In genomic region chr11:71357089-71357488, GRCm38 (mm10) we compare ENCODE assay signal across 21 mouse cellular contexts.
DNase-seq lines count a peak whose midpoint lies in the region; ATAC-seq and TF ChIP-seq lines count a peak whose summit lies in the region.
"Had no signal": no experiment of that assay in that cellular context is flagged by ENCODE, and none has a peak within 500 bp of the region (broad histone marks: within the 10 kb centered on the region; RNA-seq: fewer than 3 reads in every experiment).

No protein-coding gene starts in this region.

- peak; percentile 20 to 24 for DNase-seq in cerebellum, postnatal 10 days
- peak; percentile 4 for DNase-seq in hindbrain, embryonic 11.5 days (ENCODE audit: low spot score)
- no peak for DNase-seq in lung, postnatal 0 days (ENCODE audit: low spot score)
- no peak for DNase-seq in lung, postnatal 10 days
- DNase-seq in retina, embryonic 14.5 days (ENCODE audit: low spot score), result peak; percentile 47
- no peak for DNase-seq in thymus, postnatal 25 days
- DNase-seq: B cell, adult 2 months; cerebellum, adult 11 months; heart, postnatal 10 days; kidney, adult 2 months; layer of hippocampus, postnatal 36 days; right cerebral cortex, postnatal 25 days; thymus, postnatal 14 days had no signal

- H3K27me3 ChIP-seq in hindbrain, embryonic 11.5 days (ENCODE audit: control insufficient read depth, insufficient read depth, low read length), result no peaks in the 10 kb centered on the region
- H3K27me3 ChIP-seq in hindbrain, embryonic 16.5 days (replicated peaks; ENCODE audit: control insufficient read depth, insufficient read depth, low read length), result no peaks in the 10 kb centered on the region
- H3K27me3 ChIP-seq in lung, postnatal 0 days (replicated peaks; ENCODE audit: insufficient read depth, low read length), result no peaks in the 10 kb centered on the region
- H3K27me3 ChIP-seq: liver, embryonic 12.5 days; megakaryocyte, embryonic 14.5 days; neural tube, embryonic 12.5 days had no signal

- H3K4me2 ChIP-seq in hindbrain, embryonic 11.5 days (replicated peaks; ENCODE audit: low read depth, low read length), result no peak overlapping the region
- H3K4me2 ChIP-seq in hindbrain, embryonic 16.5 days (ENCODE audit: low read length), result no peak overlapping the region
- H3K4me2 ChIP-seq in lung, postnatal 0 days (replicated peaks; ENCODE audit: low read depth, low read length), result no peak overlapping the region
- H3K4me2 ChIP-seq: hindbrain, embryonic 14.5 days; liver, embryonic 12.5 days; neural tube, embryonic 12.5 days had no signal

- no peak for TF ChIP-seq EP300 in lung, postnatal 0 days (IDR thresholded peaks at IDR 0.05)

- H3K4me3 ChIP-seq in hindbrain, embryonic 11.5 days (ENCODE audit: low read depth, low read length), result no peak overlapping the region
- no peak overlapping the region for H3K4me3 ChIP-seq in hindbrain, embryonic 16.5 days (ENCODE audit: low read length)
- H3K4me3 ChIP-seq in lung, postnatal 0 days (ENCODE audit: low read depth, low read length), result no peak overlapping the region
- H3K4me3 ChIP-seq: erythroblast, embryonic 14.5 days; limb, embryonic 10.5 days; liver, embryonic 12.5 days; megakaryocyte, embryonic 14.5 days; neural tube, embryonic 12.5 days had no signal

- H3K4me1 ChIP-seq in hindbrain, embryonic 11.5 days (replicated peaks; ENCODE audit: control insufficient read depth, insufficient read depth, low read length), result no peaks in the 10 kb centered on the region
- no peaks in the 10 kb centered on the region for H3K4me1 ChIP-seq in hindbrain, embryonic 16.5 days (ENCODE audit: control insufficient read depth, insufficient read depth, low read depth, low read length)
- H3K4me1 ChIP-seq in lung, postnatal 0 days (ENCODE audit: insufficient read depth, low read depth, low read length), result no peaks in the 10 kb centered on the region
- H3K4me1 ChIP-seq: limb, embryonic 10.5 days; liver, embryonic 12.5 days; megakaryocyte, embryonic 14.5 days; neural tube, embryonic 12.5 days had no signal

- H3K36me3 ChIP-seq in hindbrain, embryonic 11.5 days (ENCODE audit: control insufficient read depth, insufficient read depth, low read length), result no peaks in the 10 kb centered on the region
- H3K36me3 ChIP-seq in hindbrain, embryonic 16.5 days (ENCODE audit: control insufficient read depth, insufficient read depth, low read length), result no peaks in the 10 kb centered on the region
- H3K36me3 ChIP-seq in lung, postnatal 0 days (ENCODE audit: insufficient read depth, low read length), result no peaks in the 10 kb centered on the region
- H3K36me3 ChIP-seq: limb, embryonic 10.5 days; liver, embryonic 12.5 days; neural tube, embryonic 12.5 days had no signal

- ATAC-seq in cerebellum, adult (ENCODE audit: insufficient number of reproducible peaks, low FRiP score, low TSS enrichment), result no peak
- no peak for ATAC-seq in hindbrain, embryonic 11.5 days (ENCODE audit: low FRiP score)
- ATAC-seq in hindbrain, embryonic 16.5 days, result no peak
- ATAC-seq in lung, postnatal 0 days, result no peak
- ATAC-seq: liver, embryonic 12.5 days had no signal

- no peak overlapping the region for H3K27ac ChIP-seq in hindbrain, embryonic 11.5 days (ENCODE audit: low read depth, low read length)
- H3K27ac ChIP-seq in hindbrain, embryonic 16.5 days (ENCODE audit: low read depth, low read length), result no peak overlapping the region
- no peak overlapping the region for H3K27ac ChIP-seq in lung, postnatal 0 days (ENCODE audit: low read length)
- H3K27ac ChIP-seq: hindbrain, embryonic 14.5 days; limb, embryonic 10.5 days; liver, embryonic 12.5 days; neural tube, embryonic 12.5 days had no signal

- TF ChIP-seq CTCF in lung, postnatal 0 days (IDR thresholded peaks at IDR 0.05), result peak; percentile 19; the same call in 1 of the 2 replicates

- no peak overlapping the region for H3K9ac ChIP-seq in hindbrain, embryonic 11.5 days (ENCODE audit: low read depth, low read length)
- H3K9ac ChIP-seq in hindbrain, embryonic 16.5 days (ENCODE audit: low read depth, low read length), result no peak overlapping the region
- no peak overlapping the region for H3K9ac ChIP-seq in lung, postnatal 0 days (replicated peaks; ENCODE audit: low read depth)
- H3K9ac ChIP-seq: hindbrain, embryonic 14.5 days; liver, embryonic 12.5 days; neural tube, embryonic 12.5 days had no signal

- H3K9me3 ChIP-seq in hindbrain, embryonic 11.5 days (ENCODE audit: control insufficient read depth, low read length), result no peaks in the 10 kb centered on the region
- H3K9me3 ChIP-seq in hindbrain, embryonic 16.5 days (ENCODE audit: control insufficient read depth, low read length), result no peaks in the 10 kb centered on the region
- no peaks in the 10 kb centered on the region for H3K9me3 ChIP-seq in lung, postnatal 0 days (ENCODE audit: low read length)
- H3K9me3 ChIP-seq: limb, embryonic 10.5 days; liver, embryonic 12.5 days; megakaryocyte, embryonic 14.5 days; neural tube, embryonic 12.5 days had no signal

- WGBS in hindbrain, embryonic 11.5 days, result 63% methylated on average over 3 of the region's 3 CpGs
- WGBS in hindbrain, embryonic 16.5 days, result 35% methylated on average over 3 of the region's 3 CpGs
- WGBS in lung, postnatal 0 days, result 52% methylated on average over 3 of the region's 3 CpGs

Comparison
In these comparisons a context has a peak if more than half of its experiments do, and no peak if none do; other contexts are left out.
1. DNase-seq: peak in cerebellum, postnatal 10 days (2 of 2), hindbrain, embryonic 11.5 days (single experiment) and retina, embryonic 14.5 days (single experiment); none in lung, postnatal 0 days (single experiment), lung, postnatal 10 days (single experiment) and thymus, postnatal 25 days (single experiment).